ENCODE assay signal across 15 mouse cellular contexts in genomic region chr15:30645688-30646087, GRCm38 (mm10).
DNase-seq lines count a peak whose midpoint lies in the region; TF ChIP-seq lines count a peak whose summit lies in the region.
"Had no signal": no experiment of that assay in that cellular context is flagged by ENCODE, and none has a peak within 500 bp of the region (broad histone marks: within the 10 kb centered on the region; RNA-seq: fewer than 3 reads in every experiment).

No protein-coding gene starts in this region.

- H3K4me3 ChIP-seq in layer of hippocampus, adult 2 months, result no peak overlapping the region
- H3K4me3 ChIP-seq: heart, adult 2 months had no signal

- H3K27ac ChIP-seq in layer of hippocampus, adult 2 months, result peak overlapping the region; percentile 5; the same call in 1 of the 2 replicates
- H3K27ac ChIP-seq: embryonic facial prominence, embryonic 13.5 days; forebrain, embryonic 12.5 days; heart, adult 2 months; hindbrain, embryonic 12.5 days had no signal

- peak; percentile 18 for DNase-seq in cerebellum, adult 9-10 months
- DNase-seq in cerebellum, adult 9-11 months, result no peak
- no peak for DNase-seq in layer of hippocampus, adult 2 months (ENCODE audit: low spot score in 2 of 2)
- DNase-seq in layer of hippocampus, adult 9-10 months (ENCODE audit: low spot score), result no peak
- peak; percentile 14 for DNase-seq in retina, embryonic 14.5 days (ENCODE audit: low spot score)
- no peak for DNase-seq in retina, postnatal 1 day
- DNase-seq in kidney, postnatal 36 days, result no peak
- DNase-seq: adrenal gland, postnatal 10 days; B cell, adult 2 months; cerebellum, adult 11 months; gastrocnemius, postnatal 10 days; heart, adult 2 months had no signal

- TF ChIP-seq CTCF in layer of hippocampus, adult 2 months (conservative IDR thresholded peaks at IDR 0.05), result no peak

Comparison
In these comparisons a context has a peak if more than half of its experiments do, and no peak if none do; other contexts are left out.
1. DNase-seq: peak in cerebellum, adult 9-10 months (single experiment) and retina, embryonic 14.5 days (single experiment); none in cerebellum, adult 9-11 months (single experiment), layer of hippocampus, adult 2 months (0 of 2), layer of hippocampus, adult 9-10 months (single experiment), retina, postnatal 1 day (single experiment) and kidney, postnatal 36 days (0 of 2).